Mouse (Mus musculus): Measurements from ENCODE around the gene Ulk4. TPM values are rescaled to one million over a fixed set of nuclear protein-coding genes. Genes with fewer than 3 reads are reported as not detected.

Ulk4 gene
- total and polyA plus RNA-seq, 3 experiments, result 26.6 to 31.1 TPM; not detected in 1

DNA sequence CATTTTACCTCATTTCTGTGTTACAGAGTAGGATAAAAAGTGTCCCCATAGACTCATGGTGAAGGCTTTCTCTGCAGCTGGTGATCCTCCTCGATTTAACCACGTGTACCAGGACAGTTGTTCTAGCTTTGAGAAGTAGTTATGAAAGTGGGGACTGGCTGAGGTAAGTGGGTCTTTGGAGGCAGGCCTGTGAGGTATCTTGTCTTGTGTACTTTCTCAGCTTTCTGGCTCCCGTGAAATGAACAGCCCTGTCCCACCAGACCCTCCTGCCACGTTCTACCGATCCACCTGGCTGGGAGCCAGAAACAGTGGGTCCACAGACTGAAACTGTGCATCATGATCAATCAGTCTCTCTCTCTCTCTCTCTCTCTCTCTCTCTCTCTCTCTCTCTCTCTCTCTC lies 2.2 kb upstream of the Ulk4 start:
- Histone ChIP-seq H3K27me3 (ENCODE audit: control insufficient read depth in 1 of 2, insufficient read depth in 2 of 2, low read length in 2 of 2) (no peaks in the 10 kb centered on the region), H3K79me2 (ENCODE audit: control insufficient read depth, insufficient read depth, low read length, poor library complexity) (0 out of 2 replicates have a peak, but pooled peaks cover 2% of the 10 kb centered on the region), H3K9me3 (replicated peaks; ENCODE audit: insufficient read depth, low read length) (no peaks in the 10 kb centered on the region), H3K4me1 (ENCODE audit: control insufficient read depth in 1 of 2, insufficient read depth in 2 of 2, low read length in 2 of 2) (peaks cover 3 to 15% of the 10 kb centered on the region in 2 experiments; a peak in 3 of 4 replicates), H3K36me3 (ENCODE audit: control insufficient read depth in 1 of 2, insufficient read depth in 2 of 2, low read length in 2 of 2) (peaks cover 0 to 8% of the 10 kb centered on the region in 2 experiments; a peak in 2 of 4 replicates), H3K9ac (ENCODE audit: control insufficient read depth, low read depth, low read length, poor library complexity, severe bottlenecking) (no peak overlapping the region), H3K4me3 (ENCODE audit: control insufficient read depth in 1 of 2, insufficient read depth in 1 of 2, low read depth in 2 of 2, low read length in 2 of 2) (no peak overlapping the region), H3K27ac (ENCODE audit: control insufficient read depth, low read depth, low read length) (no peak overlapping the region)
- no peak for TF ChIP-seq POLR2AphosphoS5 (IDR thresholded peaks at IDR 0.05; ENCODE audit: borderline replicate concordance, low read depth, low read length)
- DNase-seq (ENCODE audit: low read depth, low spot score), result no peak

DNA sequence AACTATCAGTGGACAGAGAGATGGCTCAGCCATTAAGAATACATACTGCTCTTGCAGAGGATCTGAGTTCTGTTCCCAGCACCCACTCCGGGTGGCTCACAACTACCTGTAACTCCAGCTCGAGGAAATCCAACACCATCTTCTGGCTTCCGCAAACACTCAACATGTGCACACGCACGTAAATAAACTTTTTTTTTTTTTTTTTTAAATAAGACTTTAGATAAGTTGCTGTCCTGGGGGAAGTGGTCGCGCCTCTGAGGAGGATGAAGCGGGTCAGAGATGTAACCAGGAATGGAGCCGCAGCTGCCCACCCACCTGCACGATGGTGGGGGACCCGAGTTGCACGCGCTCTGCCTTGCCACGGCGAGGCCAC lies 266 bp downstream of the Ulk4 start:
- Histone ChIP-seq H3K27ac (ENCODE audit: control insufficient read depth, low read depth, low read length) (peak overlapping the region; percentile 6; the same call in 1 of the 2 replicates), H3K79me2 (ENCODE audit: control insufficient read depth, insufficient read depth, low read length, poor library complexity) (no peaks in the 10 kb centered on the region), H3K4me3 (ENCODE audit: control insufficient read depth in 1 of 2, insufficient read depth in 1 of 2, low read depth in 2 of 2, low read length in 2 of 2) (peak overlapping the region; percentile 54 to 70), H3K9ac (ENCODE audit: control insufficient read depth, low read depth, low read length, poor library complexity, severe bottlenecking) (peak overlapping the region; percentile 69), H3K9me3 (replicated peaks; ENCODE audit: insufficient read depth, low read length) (no peaks in the 10 kb centered on the region), H3K36me3 (ENCODE audit: control insufficient read depth in 1 of 2, insufficient read depth in 2 of 2, low read length in 2 of 2) (peaks cover 0 to 8% of the 10 kb centered on the region in 2 experiments; a peak in 2 of 4 replicates), H3K4me1 (ENCODE audit: control insufficient read depth in 1 of 2, insufficient read depth in 2 of 2, low read length in 2 of 2) (peaks cover 3 to 15% of the 10 kb centered on the region in 2 experiments; a peak in 3 of 4 replicates), H3K27me3 (ENCODE audit: control insufficient read depth in 1 of 2, insufficient read depth in 2 of 2, low read length in 2 of 2) (no peaks in the 10 kb centered on the region)
- DNase-seq (ENCODE audit: low read depth, low spot score), result no peak
- TF ChIP-seq NRF1 (IDR thresholded peaks at IDR 0.05; ENCODE audit: insufficient read depth, low read depth, low read length, poor library complexity, severe bottlenecking) (no peak), ZNF384 (IDR thresholded peaks at IDR 0.05; ENCODE audit: low read depth, low read length) (peak; percentile 52)

DNA sequence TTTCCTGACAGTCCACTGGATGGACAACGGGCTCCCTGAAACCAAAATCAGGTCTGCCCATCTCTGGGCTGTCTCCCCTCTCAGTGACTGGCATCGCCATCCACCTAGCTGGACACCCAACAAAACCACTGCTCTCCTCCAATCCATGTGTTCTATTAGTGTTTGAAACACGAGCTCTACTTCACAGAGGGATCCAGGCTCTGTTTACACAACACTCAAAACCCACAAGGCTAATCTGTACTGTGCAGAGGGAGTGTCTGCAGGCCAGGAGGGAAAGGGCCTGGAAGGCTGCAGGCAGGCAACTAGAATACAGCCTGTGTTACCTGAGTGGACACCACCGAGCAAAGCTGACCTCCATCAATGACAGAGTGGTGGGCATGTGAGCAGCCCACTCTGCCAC lies 5.4 kb downstream of the Ulk4 start:
- H3K4me1 ChIP-seq (ENCODE audit: control insufficient read depth in 1 of 2, insufficient read depth in 2 of 2, low read length in 2 of 2), result peaks cover 3 to 13% of the 10 kb centered on the region in 2 experiments; a peak in 3 of 4 replicates
- no peaks in the 10 kb centered on the region for H3K9me3 ChIP-seq (replicated peaks; ENCODE audit: insufficient read depth, low read length)
- peaks cover 0 to 8% of the 10 kb centered on the region in 2 experiments; a peak in 2 of 4 replicates for H3K36me3 ChIP-seq (ENCODE audit: control insufficient read depth in 1 of 2, insufficient read depth in 2 of 2, low read length in 2 of 2)
- no peak overlapping the region for H3K4me3 ChIP-seq (ENCODE audit: control insufficient read depth in 1 of 2, insufficient read depth in 1 of 2, low read depth in 2 of 2, low read length in 2 of 2)
- no peaks in the 10 kb centered on the region for H3K27me3 ChIP-seq (ENCODE audit: control insufficient read depth in 1 of 2, insufficient read depth in 2 of 2, low read length in 2 of 2)
- no peak for DNase-seq (ENCODE audit: low read depth, low spot score)
- no peak overlapping the region for H3K9ac ChIP-seq (ENCODE audit: control insufficient read depth, low read depth, low read length, poor library complexity, severe bottlenecking)
- H3K27ac ChIP-seq (ENCODE audit: control insufficient read depth, low read depth, low read length), result no peak overlapping the region
- H3K79me2 ChIP-seq (ENCODE audit: control insufficient read depth, insufficient read depth, low read length, poor library complexity), result no peaks in the 10 kb centered on the region
- TF ChIP-seq ZMIZ1 (IDR thresholded peaks at IDR 0.05; ENCODE audit: low read depth, low read length) (no peak), NELFE (IDR thresholded peaks at IDR 0.05; ENCODE audit: low read depth, low read length) (no peak), MEF2A (IDR thresholded peaks at IDR 0.05; ENCODE audit: extremely low read depth, insufficient replicate concordance, low read depth, low read length, poor library complexity, severe bottlenecking) (no peak), USF1 (IDR thresholded peaks at IDR 0.05; ENCODE audit: low read depth, low read length) (no peak), TCF12 (IDR thresholded peaks at IDR 0.05; ENCODE audit: low read depth, low read length) (no peak), MAFK (IDR thresholded peaks at IDR 0.05; ENCODE audit: borderline replicate concordance, low read depth, low read length) (no peak), USF2 (IDR thresholded peaks at IDR 0.05; ENCODE audit: borderline replicate concordance in 1 of 2, insufficient read depth in 1 of 2, low read depth in 1 of 2, low read length in 2 of 2) (no peak), POLR2A (IDR thresholded peaks at IDR 0.05; ENCODE audit: control insufficient read depth in 1 of 2, insufficient read depth in 1 of 2, low read depth in 1 of 2, low read length in 2 of 2, poor library complexity in 1 of 2) (no peak)
